Mouse (Mus musculus): ENCODE measurements around the gene Sema4a.

DNA sequence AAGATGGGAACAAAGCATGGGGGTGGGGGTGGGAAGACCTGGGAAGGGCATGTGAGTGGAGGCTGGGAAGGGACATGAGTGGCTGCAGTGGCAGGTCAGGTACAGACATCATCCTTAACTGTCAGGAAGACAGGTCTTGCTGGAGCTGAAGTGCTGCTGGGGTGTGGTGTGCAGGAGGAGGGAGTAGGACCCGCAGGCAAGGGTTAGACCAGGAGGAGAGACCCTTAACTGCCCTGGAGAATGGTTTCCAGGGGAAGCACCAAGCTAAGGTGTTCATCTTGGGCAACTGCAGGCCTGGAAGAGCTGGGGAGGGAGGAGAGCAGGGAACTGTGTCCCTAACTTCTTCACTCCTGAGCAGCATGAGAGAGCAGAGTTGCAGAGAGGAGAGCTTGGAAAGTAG lies 26.4 kb upstream of the Sema4a start:
- TF ChIP-seq CTCF (conservative IDR thresholded peaks at IDR 0.05; ENCODE audit: low read length) (no peak), POU5F1 (IDR thresholded peaks at IDR 0.05; ENCODE audit: borderline replicate concordance, low read length) (no peak)

All from E14TG2a.4 (cell line).